Mouse (Mus musculus) liver, postnatal 0 days (tissue): ENCODE data around the gene Clec2g.

Source experiments
- CTCF ChIP-seq: sonication (generic); IDR thresholded peaks from 2 replicates; pipeline ENCODE4 v1.5.1; 2016; ENCODE audit warnings: antibody characterized with exemption, low read depth
- EP300 ChIP-seq: IDR thresholded peaks from 2 replicates; pipeline ENCODE4 v1.6.1; 2016; ENCODE audit warnings: antibody characterized with exemption, low read depth, mild to moderate bottlenecking

GRCm38 (mm10) chr6:128945564-128945963, 11.4 kb downstream of the Clec2g start:
- TF ChIP-seq CTCF (no peak), EP300 (no peak)
